Mouse (Mus musculus) left cerebral cortex, postnatal 14 days (tissue): ENCODE measurements at regions not wholly inside any gene's neighbourhood (a gene's known extent, or its start where the extent isn't known, plus 50 kb on each side); places are given as distances from the start of the nearest gene placed in this dataset.

Source experiments
- DNase-seq, 2 experiments: peaks; one replicate each; pipeline ENCODE4 v3.0.0; 2021 to 2022; ENCODE audit warnings: low spot score in 2 of 2, mixed read lengths in 1 of 2
- intact Hi-C: fragments of 180-260 bp; cut with DNase I; formaldehyde crosslinking; loops from one replicate; pipeline ENCODE4 v1.15.1; 2025

- intact Hi-C loops = no loop called here
- DNase-seq = no peak
Measured at GRCm38 (mm10) chr13:29136231-29136630, 182.7 kb upstream of the Sox4 start.

GRCm38 (mm10) chr13:29127499-29127898 lies 174.0 kb upstream of the Sox4 start:
- intact Hi-C loops = no loop called here
- peak in 1 of 2 experiments; percentile 45 for DNase-seq

DNA sequence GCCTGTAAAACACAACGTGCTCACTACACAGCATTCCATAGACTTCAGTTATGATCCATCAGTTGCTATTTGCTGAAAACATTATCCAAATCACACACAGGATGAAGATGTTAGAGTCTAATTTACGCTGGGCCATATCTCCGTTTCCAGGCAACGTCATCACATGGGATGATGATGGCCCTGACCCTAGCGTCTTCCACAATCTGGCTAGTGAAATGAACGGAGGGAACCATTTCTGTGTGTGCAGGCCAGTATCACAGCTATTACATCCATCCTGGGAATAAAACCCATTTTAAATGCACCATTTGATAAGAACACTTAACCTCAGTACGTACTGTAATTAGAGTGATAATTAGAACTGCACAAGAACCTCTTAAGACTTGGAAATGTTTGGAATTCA lies 170.0 kb upstream of the Sox4 start:
- intact Hi-C loops = no loop called here
- DNase-seq = no peak

- DNase-seq = no peak
- intact Hi-C loops = no loop called here
Measured at GRCm38 (mm10) chr13:29121121-29121520, 167.6 kb upstream of the Sox4 start.

GRCm38 (mm10) chr13:29119357-29119756 lies 165.8 kb upstream of the Sox4 start:
- intact Hi-C loops = no loop called here
- peak in 1 of 2 experiments; percentile 9 for DNase-seq

DNA sequence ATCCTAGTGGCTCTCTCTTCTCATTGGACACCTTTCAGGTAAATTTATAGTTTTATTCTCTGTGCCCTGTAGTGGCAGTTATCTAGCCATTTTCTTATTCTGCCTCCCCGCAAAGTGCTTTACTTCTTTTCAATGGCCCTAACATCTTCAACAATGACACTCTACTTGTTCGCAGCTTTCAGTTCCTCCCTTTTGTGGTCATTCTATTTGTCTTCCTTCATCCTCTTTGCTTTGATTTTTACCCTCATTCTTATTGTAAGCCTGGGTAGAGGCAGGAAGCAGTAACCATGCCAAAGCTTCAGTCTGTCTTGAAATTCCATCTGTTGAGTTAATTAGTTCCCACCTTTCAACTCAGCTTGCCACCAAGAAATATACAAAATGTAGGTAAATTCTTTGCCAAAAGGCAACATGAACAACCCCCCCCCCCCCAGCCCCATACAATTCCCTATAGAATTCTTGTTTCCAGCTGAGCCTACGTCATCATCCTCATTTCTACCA lies 161.5 kb upstream of the Sox4 start:
- intact Hi-C loops = no loop called here
- DNase-seq = no peak

GRCm38 (mm10) chr13:29110127-29110526 lies 156.6 kb upstream of the Sox4 start:
- intact Hi-C loops = no loop called here
- no peak for DNase-seq

- peak in 1 of 2 experiments; percentile 9 for DNase-seq
- intact Hi-C loops = no loop called here
Measured at GRCm38 (mm10) chr13:29109064-29109856, 155.7 kb upstream of the Sox4 start.

DNA sequence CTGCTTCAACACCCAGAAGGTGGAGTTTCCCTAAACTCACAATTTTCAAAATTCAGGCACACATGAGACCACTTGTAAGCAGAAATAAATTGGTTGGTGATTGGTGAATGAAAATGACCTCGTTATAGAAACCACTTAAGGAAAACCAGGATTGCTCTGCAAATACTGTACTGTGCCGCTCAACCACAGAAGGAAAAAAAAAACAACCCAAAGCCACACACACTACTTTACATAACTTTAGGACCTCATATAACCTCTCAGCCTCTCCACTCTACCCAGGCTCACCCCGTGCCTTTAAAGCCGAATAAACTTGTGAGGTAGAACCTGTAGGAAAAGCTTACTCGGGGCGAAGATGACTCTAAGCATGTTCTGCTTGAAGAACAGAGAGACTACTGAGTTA lies 154.7 kb upstream of the Sox4 start:
- intact Hi-C loops = no loop called here
- DNase-seq = no peak

GRCm38 (mm10) chr13:29092166-29092565 lies 138.7 kb upstream of the Sox4 start:
- no peak for DNase-seq
- intact Hi-C loops = no loop called here

- intact Hi-C loops = no loop called here
- no peak for DNase-seq
Measured at GRCm38 (mm10) chr13:29086854-29087253, 133.3 kb upstream of the Sox4 start.

DNA sequence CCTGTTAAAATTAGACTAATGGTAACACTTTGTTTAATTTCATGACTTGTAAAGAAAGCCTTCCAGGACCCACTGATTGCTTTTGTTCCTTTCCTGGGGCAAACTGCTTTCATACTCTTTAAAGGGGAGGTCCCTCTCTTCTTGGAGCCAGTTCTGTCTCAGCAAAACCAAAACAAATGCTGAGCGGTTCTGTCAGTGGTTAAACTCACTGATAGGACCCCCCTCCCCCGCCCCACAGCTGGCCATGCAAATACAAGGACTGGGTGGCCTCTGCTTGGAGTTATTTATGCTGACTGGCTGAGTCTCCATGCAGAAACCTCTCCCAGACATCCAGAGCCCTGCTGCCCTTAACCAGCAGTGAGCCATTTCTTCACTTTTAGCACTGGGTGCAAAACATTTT lies 127.6 kb upstream of the Sox4 start:
- intact Hi-C loops = no loop called here
- no peak for DNase-seq

DNA sequence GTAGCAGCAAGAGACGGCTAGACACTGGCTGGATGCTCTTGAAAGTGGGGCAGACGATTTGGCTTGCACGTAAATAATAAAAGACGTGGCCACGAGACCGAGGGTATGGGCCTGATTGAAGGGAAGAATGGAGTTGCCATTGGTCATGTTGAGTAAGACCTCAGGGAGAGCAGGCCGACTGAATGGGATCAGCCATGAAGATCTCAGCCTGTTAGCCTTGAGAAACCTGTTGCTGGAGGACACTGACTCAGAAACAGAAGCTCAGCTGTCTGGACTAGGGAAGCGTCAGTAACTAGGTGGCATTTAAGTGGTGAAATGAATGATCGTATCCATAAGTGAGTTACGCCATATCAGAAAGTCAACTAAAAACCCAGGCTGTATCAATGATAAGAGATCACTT lies 126.3 kb upstream of the Sox4 start:
- intact Hi-C loops = no loop called here
- DNase-seq = no peak

DNA sequence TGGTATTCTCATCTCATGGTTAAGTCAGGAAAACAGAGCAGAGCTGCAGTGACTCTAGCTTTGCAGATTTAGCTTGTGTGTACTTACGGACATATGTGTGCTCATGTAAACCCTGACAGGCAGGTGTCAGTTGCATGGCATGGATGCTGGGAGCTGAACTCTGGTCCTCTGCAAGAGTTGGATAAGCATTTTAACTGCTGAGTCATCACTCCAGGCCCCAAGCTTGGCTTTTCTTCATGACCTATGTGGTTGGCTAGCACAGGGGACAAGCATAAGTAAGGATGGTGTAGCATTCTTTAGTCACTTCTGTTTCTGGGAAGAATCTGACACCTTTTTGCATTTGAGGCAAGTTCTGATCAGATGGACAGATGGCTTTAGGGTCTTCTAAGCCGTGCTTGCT lies 120.1 kb upstream of the Sox4 start:
- intact Hi-C loops = no loop called here
- no peak for DNase-seq

DNA sequence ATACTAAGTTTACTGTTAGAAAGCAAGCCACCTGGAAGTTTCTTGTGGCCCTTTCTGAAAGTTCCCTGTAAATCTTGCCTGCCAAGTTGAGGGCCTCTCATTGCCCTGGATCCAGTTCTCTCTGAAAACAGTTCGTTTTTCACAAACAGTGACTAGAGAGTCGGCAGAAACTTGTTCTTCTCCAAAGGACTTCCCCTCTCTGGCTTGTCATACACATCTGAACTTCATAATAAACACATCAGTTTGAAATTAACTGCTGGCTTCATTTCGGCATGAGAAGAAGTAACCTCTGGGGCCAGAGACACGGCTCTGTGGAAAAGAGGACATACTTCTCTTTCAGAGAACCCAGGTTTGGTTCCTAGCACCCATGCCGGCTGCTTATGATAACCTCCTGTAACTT lies 110.4 kb upstream of the Sox4 start:
- no peak for DNase-seq
- intact Hi-C loops = no loop called here

- intact Hi-C loops = no loop called here
- DNase-seq = no peak
Measured at GRCm38 (mm10) chr13:29058685-29059084, 105.2 kb upstream of the Sox4 start.

- intact Hi-C loops = no loop called here
- DNase-seq = no peak
Measured at GRCm38 (mm10) chr13:29049730-29050129, 96.2 kb upstream of the Sox4 start.

- intact Hi-C loops = no loop called here
- DNase-seq = no peak
Measured at GRCm38 (mm10) chr13:29048990-29049576, 95.6 kb upstream of the Sox4 start.

GRCm38 (mm10) chr13:29044655-29045054 lies 91.1 kb upstream of the Sox4 start:
- intact Hi-C loops = no loop called here
- DNase-seq = no peak

DNA sequence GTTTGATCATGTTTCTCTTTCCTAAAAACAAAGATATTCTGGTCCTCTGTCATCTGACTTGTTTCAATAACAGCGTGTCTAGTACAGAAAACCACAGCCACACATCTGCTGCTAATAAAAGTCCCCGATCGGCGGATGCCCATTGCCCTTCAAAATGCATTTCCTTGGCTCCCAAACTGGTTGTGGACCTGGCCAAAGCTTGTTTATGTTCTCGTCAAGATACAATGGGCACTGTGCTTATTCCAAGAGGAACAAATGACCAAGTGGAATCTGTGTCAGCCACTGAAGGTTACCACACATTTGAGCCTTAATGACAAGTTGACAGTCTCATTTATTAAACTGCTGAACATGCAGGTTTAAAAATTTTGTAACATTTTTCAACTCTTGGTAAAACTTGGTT lies 86.8 kb upstream of the Sox4 start:
- intact Hi-C loops = no loop called here
- no peak for DNase-seq

DNA sequence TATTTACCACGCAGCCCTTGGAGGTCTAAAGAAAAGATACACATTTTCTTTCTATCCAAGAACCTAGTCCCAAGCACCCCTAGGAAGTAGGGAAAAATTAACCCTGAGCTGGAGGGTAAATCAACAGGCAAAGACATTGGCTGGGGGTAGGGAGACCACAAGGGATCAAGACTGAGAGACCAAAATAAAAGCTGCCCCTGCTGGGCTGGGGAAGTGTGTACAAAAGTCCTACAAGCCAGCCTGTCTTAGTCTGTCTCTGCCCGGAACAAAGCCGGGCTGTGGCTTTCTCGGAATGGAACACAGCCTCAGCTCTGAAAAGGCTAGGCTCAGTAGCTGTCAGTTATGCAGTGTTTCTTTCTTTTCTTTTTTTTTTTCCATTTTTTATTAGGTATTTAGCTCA lies 81.4 kb upstream of the Sox4 start:
- no peak for DNase-seq
- intact Hi-C loops = no loop called here
